Mouse (Mus musculus) stomach, postnatal 0 days (tissue): ENCODE data around the gene Taf3.

ENCODE experiments used
- CTCF ChIP-seq: IDR thresholded peaks from 2 replicates; pipeline ENCODE4 v1.5.1; 2016; ENCODE audit warnings: antibody characterized with exemption, low read depth, mild to moderate bottlenecking, moderate library complexity
- EP300 ChIP-seq: optimal IDR thresholded peaks from 2 replicates; pipeline ENCODE3; 2016; ENCODE audit warnings: antibody characterized with exemption

- no peak for TF ChIP-seq CTCF
- TF ChIP-seq EP300, result no peak
Observed at GRCm38 (mm10) chr2:9889651-9890183, 158.7 kb downstream of the Taf3 start, which contains the start of gene Gata3.
